Mouse (Mus musculus) C2C12 (cell line): ENCODE data around the gene Kifap3.

ENCODE experiments used
- CTCF ChIP-seq: IDR thresholded peaks from one replicate; pipeline ENCODE4 v1.5.1; 2011; ENCODE audit not compliant: control insufficient read depth, insufficient read depth, insufficient read length
- MAX ChIP-seq: IDR thresholded peaks from one replicate; pipeline ENCODE4 v1.6.1; 2011; ENCODE audit warnings: mild to moderate bottlenecking, control low read depth
- MYOD1 ChIP-seq: IDR thresholded peaks from one replicate; pipeline ENCODE4 v1.6.1; 2011; ENCODE audit warnings: low read depth; ENCODE audit not compliant: control insufficient read depth, insufficient read length
- MYOG ChIP-seq: IDR thresholded peaks from one replicate; pipeline ENCODE4 v1.6.1; 2011; ENCODE audit not compliant: control insufficient read depth, insufficient read length; ENCODE audit errors: extremely low read depth
- USF1 ChIP-seq: IDR thresholded peaks from one replicate; pipeline ENCODE4 v1.6.1; 2011; ENCODE audit warnings: low read depth, mild to moderate bottlenecking, control low read depth, moderate library complexity

GRCm38 (mm10) chr1:163900168-163900567, 120.8 kb downstream of the Kifap3 start:
- no peak for TF ChIP-seq CTCF
- TF ChIP-seq MAX: no peak
- TF ChIP-seq USF1: no peak
- TF ChIP-seq MYOG: no peak
- no peak for TF ChIP-seq MYOD1
